Mouse (Mus musculus) brain, adult 10 weeks (tissue): ENCODE data around the gene Drd3. TPM values are rescaled to one million over a fixed set of nuclear protein-coding genes. Genes with fewer than 3 reads are reported as not detected.

Experiments
- polyA plus RNA-seq: library from polyadenylated mRNA; stranded (reverse); fragments of 350-450 nt; fragmentation: Illumina TruSeq; extraction: RNeasy Lipid Tissue Mini Kit (QIAGEN cat#74804); gene quantifications from one replicate; pipeline ENCODE4 v1.2.3, GENCODE M21; 2015; ENCODE audit warnings: low read depth, low replicate concordance

The Drd3 gene
- not detected for polyA plus RNA-seq

DNA sequence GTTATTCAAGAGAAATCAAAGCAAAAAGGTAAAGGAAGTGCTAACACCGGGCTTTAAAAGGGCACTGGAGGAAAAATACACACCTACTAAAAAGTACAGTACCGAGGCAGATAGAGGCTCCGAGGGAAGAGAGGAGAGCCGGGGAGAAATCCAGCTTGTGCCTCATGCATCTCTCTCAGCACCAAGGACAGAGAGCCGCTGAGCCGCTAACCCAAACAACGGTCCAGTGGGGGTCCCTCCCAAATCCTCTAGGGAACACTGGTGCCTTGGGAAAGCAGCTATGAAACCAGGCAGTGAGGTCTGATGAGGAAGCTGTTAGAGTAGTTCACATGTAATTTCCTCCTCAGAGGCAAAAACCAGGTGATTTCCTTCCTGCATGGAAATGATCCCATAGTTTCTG lies at the start of gene Drd3:
TSS of gene Drd3 (plus strand) at position 276 of the 400 bp plus-strand sequence.

Other genes starting within 250 kb of the Drd3 start
- gene Tigit, start 89.9 kb upstream of the Drd3 start, polyA plus RNA-seq: not detected
- 8.3 TPM for gene Ccdc191, start 135.8 kb downstream of the Drd3 start, polyA plus RNA-seq
- 22.1 TPM for gene Qtrt2, start 172.8 kb downstream of the Drd3 start, polyA plus RNA-seq
- gene Zdhhc23, start 225.8 kb downstream of the Drd3 start, polyA plus RNA-seq: 15.5 TPM